Mouse (Mus musculus): ENCODE measurements around the gene Gm2056.
"Not testable (repeated sequence)": the region's sequence is repeated elsewhere in the genome, so short reads cannot be mapped to it uniquely, and the experiment has no call there.

Gm2056 gene

GRCm38 (mm10) chr12:88026704-88027103 is at the start of gene Gm2056:
Gene Gm2056 (plus strand): TSS chr12:88027004.
- DNase-seq (ENCODE audit: low read depth in 1 of 2, low spot score in 2 of 2) = not testable (repeated sequence)

- DNase-seq (ENCODE audit: low read depth in 1 of 2, low spot score in 2 of 2) = not testable (repeated sequence)
Observed at GRCm38 (mm10) chr12:87984000-87984399, 42.8 kb upstream of the Gm2056 start.

GRCm38 (mm10) chr12:88004118-88004517 is 22.7 kb upstream of the Gm2056 start:
- not testable (repeated sequence) for DNase-seq (ENCODE audit: low read depth in 1 of 2, low spot score in 2 of 2)

GRCm38 (mm10) chr12:88011548-88011947 is 15.3 kb upstream of the Gm2056 start, which contains the start of gene Gm2075:
Gene Gm2075 (plus strand): TSS chr12:88011848.
- DNase-seq (ENCODE audit: low read depth in 1 of 2, low spot score in 2 of 2) = not testable (repeated sequence)

- not testable (repeated sequence) for DNase-seq (ENCODE audit: low read depth in 1 of 2, low spot score in 2 of 2)
Observed at GRCm38 (mm10) chr12:88018671-88019070, 8.1 kb upstream of the Gm2056 start, which contains the start of gene Gm6803. Gene Gm6803 (minus strand): TSS chr12:88018771.

- DNase-seq (ENCODE audit: low read depth in 1 of 2, low spot score in 2 of 2) = not testable (repeated sequence)
Observed at GRCm38 (mm10) chr12:88032250-88032649, 5.4 kb downstream of the Gm2056 start.

- not testable (repeated sequence) for DNase-seq (ENCODE audit: low read depth in 1 of 2, low spot score in 2 of 2)
Observed at GRCm38 (mm10) chr12:88039062-88039461, 12.3 kb downstream of the Gm2056 start.

GRCm38 (mm10) chr12:88039703-88040102 is 12.9 kb downstream of the Gm2056 start:
- not testable (repeated sequence) for DNase-seq (ENCODE audit: low read depth in 1 of 2, low spot score in 2 of 2)

GRCm38 (mm10) chr12:88045226-88045625 is 18.4 kb downstream of the Gm2056 start:
- not testable (repeated sequence) for DNase-seq (ENCODE audit: low read depth in 1 of 2, low spot score in 2 of 2)

All from monocyte, adult 2 months (primary cell).